Mouse (Mus musculus): ENCODE results near the gene Hk3. TPM values are rescaled to one million over a fixed set of nuclear protein-coding genes. Genes with fewer than 3 reads are reported as not detected.

The Hk3 gene
- polyA plus RNA-seq, 1 experiment from 2014 or later = 3.3 TPM

DNA sequence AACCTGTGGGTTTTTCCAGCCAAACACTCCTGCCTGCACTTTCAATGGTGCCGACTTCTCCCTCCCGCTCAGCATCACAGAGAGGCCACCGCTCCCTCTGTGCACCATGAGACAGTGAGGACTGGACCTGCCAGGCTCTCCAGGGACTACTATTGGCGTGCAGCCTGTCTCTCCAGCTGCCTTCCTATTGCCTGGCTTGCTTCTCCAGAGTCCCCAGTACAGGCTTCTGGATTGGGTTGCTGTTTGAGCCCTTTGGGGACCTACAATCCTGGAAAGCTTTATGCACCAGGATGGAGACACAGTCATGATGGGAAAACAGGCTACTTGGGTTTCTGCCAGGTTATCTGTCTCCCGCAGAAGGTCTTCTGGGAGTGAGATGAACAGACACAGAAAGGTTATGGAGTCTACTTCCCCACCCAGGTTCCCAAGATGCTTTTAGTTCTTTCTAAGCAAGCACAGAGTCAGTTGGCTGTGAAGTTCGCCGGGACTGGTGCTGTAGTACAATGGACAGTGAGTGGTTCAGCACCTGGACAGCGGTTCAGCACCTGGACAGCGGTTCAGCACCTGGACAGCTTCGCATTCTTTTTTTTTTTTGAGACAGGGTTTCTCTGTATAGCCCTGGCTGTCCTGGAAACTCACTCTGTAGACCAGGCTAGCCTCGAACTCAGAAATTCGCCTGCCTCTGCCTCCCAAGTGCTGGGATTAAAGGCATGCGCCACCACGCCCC lies 50.5 kb downstream of the Hk3 start:
- H3K36me3 ChIP-seq (ENCODE audit: control insufficient read depth, insufficient read depth, low read length) = no peaks in the 10 kb centered on the region
- no peak overlapping the region for H3K27ac ChIP-seq (ENCODE audit: low read depth, low read length)
- no peak overlapping the region for H3K4me2 ChIP-seq
- 37% methylated on average over 14 of the region's 14 CpGs for WGBS
- DNase-seq (ENCODE audit: low spot score) (peak; percentile 58), ATAC-seq (replicated peaks; ENCODE audit: low FRiP score) (no peak)
- H3K9me3 ChIP-seq (ENCODE audit: control insufficient read depth, low read length) = no peaks in the 10 kb centered on the region
- no peak overlapping the region for H3K9ac ChIP-seq (ENCODE audit: low read depth, low read length)
- no peaks in the 10 kb centered on the region for H3K4me1 ChIP-seq (replicated peaks; ENCODE audit: control insufficient read depth, insufficient read depth, low read length)
- no peaks in the 10 kb centered on the region for H3K27me3 ChIP-seq (replicated peaks; ENCODE audit: control insufficient read depth, insufficient read depth, low read length)
- no peak overlapping the region for H3K4me3 ChIP-seq (ENCODE audit: low read depth, low read length)

DNA sequence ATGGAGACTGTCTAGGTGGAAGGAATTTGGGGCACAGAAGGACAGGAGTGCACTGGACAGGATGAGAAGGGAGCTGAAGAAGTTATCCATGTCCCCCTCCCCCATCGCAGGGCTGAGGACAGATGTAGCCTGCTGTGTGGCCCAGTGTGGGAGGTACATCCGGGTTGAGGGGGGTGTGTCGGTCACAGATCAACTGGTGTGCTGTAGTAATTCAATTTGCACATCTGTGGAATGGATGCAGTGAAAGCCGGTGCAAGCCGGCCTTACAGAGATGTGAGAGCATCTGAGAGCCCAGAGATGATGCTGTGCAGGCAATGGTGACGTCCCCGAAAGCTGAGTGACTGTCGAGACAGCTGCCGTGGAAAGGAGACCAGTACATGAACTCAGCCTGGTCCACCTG lies 51.7 kb downstream of the Hk3 start:
- 64% methylated on average over 9 of the region's 9 CpGs for WGBS
- no peaks in the 10 kb centered on the region for H3K27me3 ChIP-seq (replicated peaks; ENCODE audit: control insufficient read depth, insufficient read depth, low read length)
- ATAC-seq (replicated peaks; ENCODE audit: low FRiP score) = no peak

DNA sequence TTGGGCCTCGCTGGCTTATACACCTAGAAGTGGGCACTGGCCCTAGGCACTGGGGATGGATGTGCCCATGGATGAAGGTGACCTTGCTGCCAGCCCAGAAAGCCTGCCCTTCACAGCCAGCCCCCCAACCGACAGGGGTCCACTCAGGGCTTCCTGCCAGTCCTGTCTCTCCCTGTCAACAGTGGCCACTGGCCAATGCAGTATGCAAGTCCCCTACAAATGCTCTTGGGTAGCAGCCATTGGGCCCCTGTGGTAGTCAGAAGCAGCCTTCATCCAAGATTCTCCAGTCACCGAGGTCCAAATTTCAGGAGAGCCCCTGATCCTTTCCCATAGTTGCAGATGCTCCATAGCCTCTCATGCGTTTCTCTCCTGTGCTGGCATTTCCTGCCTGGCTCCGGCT lies 52.5 kb downstream of the Hk3 start:
- no peak for DNase-seq (ENCODE audit: low spot score)
- 54% methylated on average over 5 of the region's 5 CpGs for WGBS

More for the DNA sequence above, 51.7 kb downstream of the Hk3 start:
- H3K4me3 ChIP-seq (ENCODE audit: low read depth, low read length) = no peak overlapping the region
- no peaks in the 10 kb centered on the region for H3K9me3 ChIP-seq (ENCODE audit: control insufficient read depth, low read length)
- no peaks in the 10 kb centered on the region for H3K36me3 ChIP-seq (ENCODE audit: control insufficient read depth, insufficient read depth, low read length)
- H3K4me1 ChIP-seq (replicated peaks; ENCODE audit: control insufficient read depth, insufficient read depth, low read length) = no peaks in the 10 kb centered on the region
- no peak overlapping the region for H3K27ac ChIP-seq (ENCODE audit: low read depth, low read length)
- no peak for DNase-seq (ENCODE audit: low spot score)
- H3K9ac ChIP-seq (ENCODE audit: low read depth, low read length) = no peak overlapping the region
- H3K4me2 ChIP-seq = no peak overlapping the region

DNA sequence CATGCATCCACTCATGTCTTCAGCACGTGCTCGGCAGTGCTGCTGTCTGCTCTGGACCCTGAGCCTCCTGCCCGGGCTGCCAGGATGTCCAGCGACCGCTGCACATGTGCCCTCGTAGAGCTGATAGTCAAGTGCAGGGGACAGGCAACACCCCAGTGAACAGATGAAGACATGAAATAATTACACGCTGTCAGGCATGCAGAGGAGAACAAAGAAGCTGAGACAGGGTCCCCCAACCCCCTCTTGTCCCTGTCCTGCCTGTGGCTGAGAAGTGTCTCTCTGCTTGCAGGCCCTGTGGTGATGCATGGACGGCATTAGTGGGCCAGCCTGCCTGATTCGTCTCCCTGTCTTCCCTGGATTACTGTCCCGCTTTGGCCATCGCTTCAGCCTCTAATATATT lies 53.7 kb downstream of the Hk3 start:
- no peak overlapping the region for H3K4me2 ChIP-seq
- H3K36me3 ChIP-seq (ENCODE audit: control insufficient read depth, insufficient read depth, low read length) = no peaks in the 10 kb centered on the region
- no peaks in the 10 kb centered on the region for H3K9me3 ChIP-seq (ENCODE audit: control insufficient read depth, low read length)
- DNase-seq (ENCODE audit: low spot score) (no peak), ATAC-seq (replicated peaks; ENCODE audit: low FRiP score) (no peak)
- no peaks in the 10 kb centered on the region for H3K4me1 ChIP-seq (replicated peaks; ENCODE audit: control insufficient read depth, insufficient read depth, low read length)
- H3K27ac ChIP-seq (ENCODE audit: low read depth, low read length) = no peak overlapping the region
- no peak overlapping the region for H3K4me3 ChIP-seq (ENCODE audit: low read depth, low read length)
- no peaks in the 10 kb centered on the region for H3K27me3 ChIP-seq (replicated peaks; ENCODE audit: control insufficient read depth, insufficient read depth, low read length)
- WGBS = 75% methylated on average over 11 of the region's 11 CpGs
- no peak overlapping the region for H3K9ac ChIP-seq (ENCODE audit: low read depth, low read length)

More for the DNA sequence above, 52.5 kb downstream of the Hk3 start:
- ATAC-seq (replicated peaks; ENCODE audit: low FRiP score) = no peak
- no peak overlapping the region for H3K4me3 ChIP-seq (ENCODE audit: low read depth, low read length)
- H3K27me3 ChIP-seq (replicated peaks; ENCODE audit: control insufficient read depth, insufficient read depth, low read length) = no peaks in the 10 kb centered on the region
- no peaks in the 10 kb centered on the region for H3K9me3 ChIP-seq (ENCODE audit: control insufficient read depth, low read length)
- H3K4me1 ChIP-seq (replicated peaks; ENCODE audit: control insufficient read depth, insufficient read depth, low read length) = no peaks in the 10 kb centered on the region
- H3K27ac ChIP-seq (ENCODE audit: low read depth, low read length) = no peak overlapping the region
- no peak overlapping the region for H3K9ac ChIP-seq (ENCODE audit: low read depth, low read length)
- no peaks in the 10 kb centered on the region for H3K36me3 ChIP-seq (ENCODE audit: control insufficient read depth, insufficient read depth, low read length)
- H3K4me2 ChIP-seq = no peak overlapping the region

DNA sequence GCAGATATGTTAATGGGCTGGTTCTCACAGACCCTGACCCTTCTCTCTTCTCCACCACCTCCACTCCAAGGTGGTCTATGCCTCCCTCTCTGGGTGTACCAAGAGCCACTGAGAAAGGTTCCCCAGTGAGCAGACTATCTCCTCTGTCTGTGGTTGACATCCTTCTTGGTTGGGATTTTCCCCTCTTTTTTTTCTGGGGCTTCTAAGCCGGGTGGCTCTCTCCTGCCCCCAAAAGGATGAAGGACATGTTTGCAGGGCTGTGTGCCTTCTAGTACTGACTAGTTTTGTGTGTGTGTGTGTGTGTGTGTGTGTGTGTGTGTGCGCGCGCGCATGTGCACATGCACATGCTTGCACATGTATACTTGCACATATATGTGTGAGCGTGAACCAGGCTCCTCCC lies 55.9 kb downstream of the Hk3 start:
- H3K4me3 ChIP-seq (ENCODE audit: low read depth, low read length) = no peak overlapping the region
- H3K36me3 ChIP-seq (ENCODE audit: control insufficient read depth, insufficient read depth, low read length) = no peaks in the 10 kb centered on the region
- H3K9me3 ChIP-seq (ENCODE audit: control insufficient read depth, low read length) = no peaks in the 10 kb centered on the region
- no peaks in the 10 kb centered on the region for H3K4me1 ChIP-seq (replicated peaks; ENCODE audit: control insufficient read depth, insufficient read depth, low read length)
- ATAC-seq (replicated peaks; ENCODE audit: low FRiP score) (no peak), DNase-seq (ENCODE audit: low spot score) (no peak)
- no peak overlapping the region for H3K9ac ChIP-seq (ENCODE audit: low read depth, low read length)
- 80% methylated on average over 6 of the region's 6 CpGs for WGBS
- H3K27ac ChIP-seq (ENCODE audit: low read depth, low read length) = no peak overlapping the region
- H3K27me3 ChIP-seq (replicated peaks; ENCODE audit: control insufficient read depth, insufficient read depth, low read length) = no peaks in the 10 kb centered on the region
- H3K4me2 ChIP-seq = no peak overlapping the region

DNA sequence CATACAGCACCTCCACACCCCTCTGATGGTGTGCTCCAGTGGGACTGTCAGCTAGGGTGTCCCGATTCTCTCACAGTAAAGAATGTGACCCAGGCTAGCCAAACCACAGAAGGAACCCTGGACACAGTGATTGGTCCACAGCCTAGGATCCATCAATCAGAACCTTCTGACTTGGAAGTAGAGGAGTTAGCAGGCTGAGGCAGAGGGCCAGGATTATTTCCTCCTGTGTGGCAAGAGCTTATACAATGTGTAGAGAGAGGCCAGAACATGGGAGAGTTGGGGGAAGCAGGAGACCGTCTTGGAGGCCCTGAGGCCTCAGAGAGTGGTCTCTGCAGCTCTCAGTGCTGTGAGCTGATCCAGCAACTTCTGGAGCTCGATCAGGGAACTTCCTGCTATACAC lies 60.7 kb downstream of the Hk3 start:
- WGBS = 59% methylated on average over 3 of the region's 3 CpGs
- H3K4me1 ChIP-seq (replicated peaks; ENCODE audit: control insufficient read depth, insufficient read depth, low read length) = 0 out of 2 replicates have a peak, but pooled peaks cover 5% of the 10 kb centered on the region
- no peak overlapping the region for H3K4me3 ChIP-seq (ENCODE audit: low read depth, low read length)
- ATAC-seq (replicated peaks; ENCODE audit: low FRiP score) (no peak), DNase-seq (ENCODE audit: low spot score) (no peak)
- no peak overlapping the region for H3K9ac ChIP-seq (ENCODE audit: low read depth, low read length)
- H3K4me2 ChIP-seq = no peak overlapping the region
- no peaks in the 10 kb centered on the region for H3K36me3 ChIP-seq (ENCODE audit: control insufficient read depth, insufficient read depth, low read length)
- H3K9me3 ChIP-seq (ENCODE audit: control insufficient read depth, low read length) = no peaks in the 10 kb centered on the region
- peaks cover 38% of the 10 kb centered on the region for H3K27me3 ChIP-seq (replicated peaks; ENCODE audit: control insufficient read depth, insufficient read depth, low read length)
- H3K27ac ChIP-seq (ENCODE audit: low read depth, low read length) = no peak overlapping the region

DNA sequence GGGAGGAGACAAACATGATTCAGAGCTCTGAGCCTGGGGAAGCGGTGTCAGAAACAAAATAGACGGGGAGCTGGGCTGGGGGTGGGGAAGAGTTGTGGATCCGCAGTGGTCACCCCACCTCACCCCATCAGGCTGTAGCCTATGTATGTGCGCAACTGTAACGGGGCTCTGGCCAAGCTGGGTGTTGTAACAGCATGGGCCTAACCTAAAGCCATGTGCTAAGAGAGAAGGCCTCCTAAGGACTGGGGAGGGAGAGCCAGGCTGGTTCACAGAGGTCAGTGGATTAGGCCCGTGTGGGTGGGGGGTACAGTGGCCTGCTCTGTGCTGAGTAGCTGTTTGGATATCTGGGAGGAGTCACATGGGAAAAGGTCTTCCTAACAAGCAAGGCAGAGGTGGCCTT lies 61.3 kb downstream of the Hk3 start:
- Histone ChIP-seq H3K4me2 (no peak overlapping the region), H3K9ac (ENCODE audit: low read depth, low read length) (no peak overlapping the region), H3K9me3 (ENCODE audit: control insufficient read depth, low read length) (no peaks in the 10 kb centered on the region), H3K4me1 (replicated peaks; ENCODE audit: control insufficient read depth, insufficient read depth, low read length) (0 out of 2 replicates have a peak, but pooled peaks cover 5% of the 10 kb centered on the region), H3K4me3 (ENCODE audit: low read depth, low read length) (no peak overlapping the region), H3K36me3 (ENCODE audit: control insufficient read depth, insufficient read depth, low read length) (no peaks in the 10 kb centered on the region), H3K27me3 (replicated peaks; ENCODE audit: control insufficient read depth, insufficient read depth, low read length) (peaks cover 45% of the 10 kb centered on the region), H3K27ac (ENCODE audit: low read depth, low read length) (no peak overlapping the region)
- ATAC-seq (replicated peaks; ENCODE audit: low FRiP score) (no peak), DNase-seq (ENCODE audit: low spot score) (no peak)
- WGBS = 41% methylated on average over 6 of the region's 6 CpGs

DNA sequence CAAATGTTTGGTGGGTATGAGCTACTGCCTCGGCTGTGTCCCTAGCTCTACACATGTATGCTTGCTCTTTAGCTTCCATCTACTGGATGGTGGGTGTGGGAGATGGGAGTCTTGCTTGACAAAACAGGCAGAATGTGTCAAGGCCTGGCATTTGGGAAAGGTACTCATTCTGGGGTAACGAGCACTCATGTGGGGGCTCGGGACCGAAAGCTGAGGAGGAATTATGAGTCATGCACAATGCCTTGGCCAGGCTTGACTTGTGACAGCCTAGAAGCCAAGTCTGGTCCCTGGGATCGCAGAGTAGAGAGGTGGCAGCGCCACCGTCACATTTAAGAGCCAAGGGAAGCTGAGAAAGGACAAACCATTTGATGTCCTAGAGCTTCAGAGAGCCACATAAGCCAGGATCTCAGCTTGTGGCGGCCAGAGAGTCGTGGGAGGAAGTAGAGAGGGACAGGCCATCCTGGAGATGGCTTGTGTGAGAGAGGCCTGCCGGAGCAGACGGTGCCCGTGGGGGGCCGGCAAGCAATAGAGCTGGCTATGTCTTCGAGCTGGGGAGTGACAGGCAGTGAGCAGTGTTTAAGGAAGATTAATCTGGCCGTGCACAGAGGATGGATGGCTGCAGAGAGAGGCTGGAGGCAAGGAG lies 62.0 kb downstream of the Hk3 start:
- no peak for ATAC-seq (replicated peaks; ENCODE audit: low FRiP score)
- DNase-seq (ENCODE audit: low spot score) = no peak
- 0 out of 2 replicates have a peak, but pooled peaks cover 5% of the 10 kb centered on the region for H3K4me1 ChIP-seq (replicated peaks; ENCODE audit: control insufficient read depth, insufficient read depth, low read length)
- no peak overlapping the region for H3K27ac ChIP-seq (ENCODE audit: low read depth, low read length)
- no peaks in the 10 kb centered on the region for H3K9me3 ChIP-seq (ENCODE audit: control insufficient read depth, low read length)
- no peaks in the 10 kb centered on the region for H3K36me3 ChIP-seq (ENCODE audit: control insufficient read depth, insufficient read depth, low read length)
- H3K4me3 ChIP-seq (ENCODE audit: low read depth, low read length) = no peak overlapping the region
- WGBS = 47% methylated on average over 15 of the region's 15 CpGs
- no peak overlapping the region for H3K4me2 ChIP-seq
- no peak overlapping the region for H3K9ac ChIP-seq (ENCODE audit: low read depth, low read length)
- peaks cover 51% of the 10 kb centered on the region for H3K27me3 ChIP-seq (replicated peaks; ENCODE audit: control insufficient read depth, insufficient read depth, low read length)

DNA sequence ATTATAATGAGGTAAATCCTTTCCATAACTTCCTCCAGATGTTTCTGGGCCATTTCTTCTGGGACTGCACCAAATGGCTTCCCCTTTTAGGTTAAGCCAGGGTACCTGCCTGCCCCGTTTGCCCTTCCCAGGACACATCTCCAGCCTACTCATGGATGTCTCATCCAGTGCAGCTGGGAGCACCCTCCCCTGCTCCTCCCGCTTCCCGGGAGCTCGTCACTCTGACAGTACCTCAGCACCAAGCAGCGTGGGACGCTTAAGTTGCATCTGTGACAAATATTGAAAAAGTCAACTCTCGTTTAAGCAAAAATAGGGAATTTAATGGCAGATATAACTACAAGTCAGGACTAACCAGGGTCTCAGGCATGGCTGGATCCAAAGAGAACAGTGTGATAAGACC lies 63.9 kb downstream of the Hk3 start:
- H3K27ac ChIP-seq (ENCODE audit: low read depth, low read length) = no peak overlapping the region
- no peak for ATAC-seq (replicated peaks; ENCODE audit: low FRiP score)
- no peaks in the 10 kb centered on the region for H3K9me3 ChIP-seq (ENCODE audit: control insufficient read depth, low read length)
- H3K27me3 ChIP-seq (replicated peaks; ENCODE audit: control insufficient read depth, insufficient read depth, low read length) = peaks cover 70% of the 10 kb centered on the region
- H3K36me3 ChIP-seq (ENCODE audit: control insufficient read depth, insufficient read depth, low read length) = no peaks in the 10 kb centered on the region
- 0 out of 2 replicates have a peak, but pooled peaks cover 5% of the 10 kb centered on the region for H3K4me1 ChIP-seq (replicated peaks; ENCODE audit: control insufficient read depth, insufficient read depth, low read length)
- no peak for DNase-seq (ENCODE audit: low spot score)
- H3K4me3 ChIP-seq (ENCODE audit: low read depth, low read length) = no peak overlapping the region
- H3K4me2 ChIP-seq = no peak overlapping the region
- no peak overlapping the region for H3K9ac ChIP-seq (ENCODE audit: low read depth, low read length)
- WGBS = 61% methylated on average over 7 of the region's 7 CpGs

Measured in liver, embryonic 11.5 days (tissue).